Mouse (Mus musculus) liver, embryonic 16.5 days (tissue): ENCODE results near the gene Agtrap. TPM values are rescaled to one million over a fixed set of nuclear protein-coding genes. Genes with fewer than 3 reads are reported as not detected.

Experiments used
- ATAC-seq: fragments of 200-750 bp; cut with Nextera tagmentation; 2 replicates; pipeline ENCODE4 v1.8.0; 2017; ENCODE audit warnings: low read depth, mild to moderate bottlenecking, moderate number of reproducible peaks, moderate library complexity
- H3K27ac ChIP-seq: fragments of 300-500 bp; sonication (generic); 2 replicates; pipeline ENCODE4 v1.5.1; 2014; ENCODE audit warnings: mild to moderate bottlenecking, low read length
- H3K27me3 ChIP-seq: fragments of 300-500 bp; sonication (generic); 2 replicates; pipeline ENCODE4 v1.6.1; 2014; ENCODE audit warnings: low read depth, low read length, mixed read lengths; ENCODE audit not compliant: control insufficient read depth, insufficient read depth
- H3K36me3 ChIP-seq: fragments of 300-500 bp; sonication (generic); 2 replicates; pipeline ENCODE4 v1.6.1; 2014; ENCODE audit warnings: mild to moderate bottlenecking; ENCODE audit not compliant: control insufficient read depth, insufficient read depth
- H3K4me1 ChIP-seq: fragments of 300-500 bp; sonication (generic); 2 replicates; pipeline ENCODE4 v1.6.1; 2014; ENCODE audit warnings: low read depth, low read length, mixed read lengths; ENCODE audit not compliant: control insufficient read depth
- H3K4me2 ChIP-seq: fragments of 300-500 bp; sonication (generic); 2 replicates; pipeline ENCODE4 v1.6.1; 2014; ENCODE audit warnings: low read depth, low read length, mixed read lengths
- H3K4me3 ChIP-seq: fragments of 300-500 bp; sonication (generic); 2 replicates; pipeline ENCODE4 v1.5.1; 2014; ENCODE audit warnings: low read depth, mild to moderate bottlenecking, low read length
- H3K9ac ChIP-seq: fragments of 300-500 bp; sonication (generic); 2 replicates; pipeline ENCODE4 v1.6.1; 2014; ENCODE audit warnings: low read depth, low read length
- H3K9me3 ChIP-seq: fragments of 300-500 bp; sonication (generic); replicated peaks from 2 replicates; pipeline ENCODE4 v1.6.1; 2016; ENCODE audit warnings: low read length; ENCODE audit not compliant: control insufficient read depth
- WGBS: fragments of 180-500 bp; shearing (Covaris S2); extraction: QIAGEN DNeasy Blood & Tissue Kit; methylation state at CpG from one replicate; pipeline ENCODE4 v1.1.7; 2014; ENCODE audit not compliant: insufficient replicate concordance; 5-methylcytosine and 5-hydroxymethylcytosine counted together
- polyA plus RNA-seq: library from polyadenylated mRNA; unstranded; fragments of >200 nt; fragmentation: Nextera tagmentation; extraction: Ambion mirVana; gene quantifications from 2 replicates; pipeline ENCODE4 v1.2.1, GENCODE M21; 2015

The Agtrap gene
- polyA plus RNA-seq, 1 experiment from 2014 or later = 9.4 TPM

DNA sequence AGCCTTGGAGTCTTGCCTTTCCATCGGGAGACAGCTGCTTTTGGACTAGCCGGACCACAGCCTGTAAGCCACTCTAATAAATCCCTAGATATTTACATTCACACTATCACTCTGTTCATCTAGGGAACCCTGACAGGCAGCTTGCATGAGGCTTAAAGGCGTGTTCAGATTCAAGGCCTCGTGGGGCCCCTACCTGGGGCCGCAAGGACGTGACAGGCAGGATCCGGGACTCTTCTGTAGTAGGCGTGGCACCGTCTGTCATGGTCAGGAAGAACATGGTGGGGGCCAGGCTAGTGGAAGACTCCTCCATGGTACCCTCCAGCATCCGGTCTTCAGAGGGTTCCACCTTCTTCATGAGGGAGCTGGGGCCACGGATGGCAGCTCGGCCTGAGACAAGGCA lies 24.7 kb upstream of the Agtrap start:
- 58% methylated on average over 12 of the region's 12 CpGs for WGBS
- H3K4me3 ChIP-seq = no peak overlapping the region
- no peaks in the 10 kb centered on the region for H3K4me1 ChIP-seq
- H3K4me2 ChIP-seq = no peak overlapping the region
- no peak for ATAC-seq
- H3K9ac ChIP-seq = no peak overlapping the region
- no peaks in the 10 kb centered on the region for H3K36me3 ChIP-seq
- H3K27ac ChIP-seq = no peak overlapping the region
- H3K9me3 ChIP-seq = no peaks in the 10 kb centered on the region; the same call in 1 of the 2 replicates
- H3K27me3 ChIP-seq = peaks cover 4% of the 10 kb centered on the region; the same call in 1 of the 2 replicates

DNA sequence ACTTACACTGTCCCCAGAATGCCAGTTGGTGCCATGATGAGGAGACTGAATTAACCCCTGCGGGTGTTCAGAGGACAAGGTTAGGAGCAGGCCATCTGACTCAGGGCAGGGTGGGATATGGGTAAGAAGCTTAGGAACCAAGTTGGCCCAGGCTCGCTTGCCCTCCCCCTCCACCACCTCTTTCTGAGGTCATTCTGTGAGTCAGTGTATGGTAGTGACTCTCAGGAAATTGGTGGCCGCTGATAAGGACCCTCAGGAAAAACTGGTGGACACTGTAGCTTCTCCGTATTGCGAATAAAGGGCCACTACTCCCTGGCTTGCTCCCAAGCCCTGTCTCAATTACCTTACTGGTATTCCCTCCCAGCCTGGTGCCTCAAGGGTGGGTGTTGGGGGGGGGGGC lies 21.4 kb upstream of the Agtrap start:
- no peak overlapping the region for H3K9ac ChIP-seq
- no peaks in the 10 kb centered on the region for H3K9me3 ChIP-seq
- peaks cover 4% of the 10 kb centered on the region; the same call in 1 of the 2 replicates for H3K27me3 ChIP-seq
- no peak overlapping the region for H3K27ac ChIP-seq
- no peak overlapping the region for H3K4me2 ChIP-seq
- no peaks in the 10 kb centered on the region for H3K4me1 ChIP-seq
- no peak overlapping the region for H3K4me3 ChIP-seq
- no peak for ATAC-seq
- WGBS = 23% methylated on average over 5 of the region's 5 CpGs
- no peaks in the 10 kb centered on the region for H3K36me3 ChIP-seq

DNA sequence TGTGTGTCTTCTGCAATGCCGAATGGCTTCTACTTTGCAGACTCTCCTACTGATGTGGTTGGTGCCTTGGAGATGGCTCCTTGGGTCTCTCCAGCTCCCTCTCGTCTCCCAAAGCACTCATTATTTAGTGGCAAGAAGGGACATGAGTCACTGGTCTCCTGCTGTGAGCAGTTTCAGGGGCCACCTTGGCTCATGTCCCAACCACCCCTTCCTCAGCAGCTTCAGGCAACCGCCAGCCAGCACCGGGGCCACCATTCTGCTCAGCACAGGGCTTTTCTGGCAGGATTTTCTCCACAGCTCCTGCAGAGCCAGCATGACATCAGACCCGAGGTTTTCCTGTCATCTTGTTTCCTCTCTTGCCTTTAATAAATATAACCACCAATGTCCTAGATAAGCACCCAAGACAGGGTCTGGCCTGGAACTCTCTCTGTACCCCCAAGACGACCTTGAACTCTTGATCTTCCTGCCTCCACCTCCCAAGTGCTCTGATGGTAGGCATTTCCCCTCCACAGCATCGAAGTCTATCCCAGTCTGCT lies 20.8 kb upstream of the Agtrap start:
- Histone ChIP-seq H3K36me3 (no peaks in the 10 kb centered on the region), H3K4me1 (no peaks in the 10 kb centered on the region), H3K4me3 (no peak overlapping the region), H3K27ac (no peak overlapping the region), H3K27me3 (no peaks in the 10 kb centered on the region), H3K4me2 (no peak overlapping the region), H3K9me3 (no peaks in the 10 kb centered on the region), H3K9ac (no peak overlapping the region)
- WGBS = 26% methylated on average over 7 of the region's 7 CpGs
- peak; percentile 11; the same call in 1 of the 2 replicates for ATAC-seq

DNA sequence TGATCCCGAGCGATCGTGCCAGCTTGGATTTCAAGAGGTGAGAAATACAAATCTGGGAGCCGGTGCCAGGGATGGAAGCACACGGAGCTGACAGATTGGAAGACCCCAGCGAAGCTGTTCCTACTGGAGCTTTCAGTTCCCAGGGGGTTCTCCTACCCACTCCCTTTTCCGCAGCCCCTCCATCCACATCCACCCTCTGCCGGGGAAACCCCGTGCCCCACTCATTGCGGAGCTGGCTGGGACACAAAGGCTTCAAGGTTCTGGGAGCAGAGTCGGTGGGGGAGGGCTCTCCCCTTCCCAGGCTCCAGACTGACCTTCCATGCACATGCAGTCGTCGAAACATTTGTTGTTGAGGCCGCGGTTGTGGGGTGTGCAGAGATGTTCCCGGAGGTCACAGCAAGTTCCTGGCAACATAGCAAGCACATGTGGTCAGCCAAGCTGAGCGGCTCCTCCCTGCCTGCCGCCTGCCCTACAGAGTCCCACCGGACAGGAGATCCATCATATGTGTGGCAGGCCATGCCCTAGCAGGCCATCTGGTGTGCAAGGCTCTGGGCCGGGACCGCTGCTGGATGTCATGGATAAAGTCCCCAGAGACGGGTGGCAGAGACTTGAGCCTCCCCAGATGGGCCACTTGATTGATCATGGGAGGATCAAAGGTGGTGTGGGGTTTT lies 19.9 kb upstream of the Agtrap start:
- H3K27ac ChIP-seq = no peak overlapping the region
- H3K9me3 ChIP-seq = no peaks in the 10 kb centered on the region
- WGBS = 48% methylated on average over 22 of the region's 22 CpGs
- no peaks in the 10 kb centered on the region for H3K27me3 ChIP-seq
- H3K9ac ChIP-seq = no peak overlapping the region
- no peak overlapping the region for H3K4me2 ChIP-seq
- no peaks in the 10 kb centered on the region for H3K4me1 ChIP-seq
- ATAC-seq = no peak
- H3K4me3 ChIP-seq = no peak overlapping the region
- no peaks in the 10 kb centered on the region for H3K36me3 ChIP-seq

DNA sequence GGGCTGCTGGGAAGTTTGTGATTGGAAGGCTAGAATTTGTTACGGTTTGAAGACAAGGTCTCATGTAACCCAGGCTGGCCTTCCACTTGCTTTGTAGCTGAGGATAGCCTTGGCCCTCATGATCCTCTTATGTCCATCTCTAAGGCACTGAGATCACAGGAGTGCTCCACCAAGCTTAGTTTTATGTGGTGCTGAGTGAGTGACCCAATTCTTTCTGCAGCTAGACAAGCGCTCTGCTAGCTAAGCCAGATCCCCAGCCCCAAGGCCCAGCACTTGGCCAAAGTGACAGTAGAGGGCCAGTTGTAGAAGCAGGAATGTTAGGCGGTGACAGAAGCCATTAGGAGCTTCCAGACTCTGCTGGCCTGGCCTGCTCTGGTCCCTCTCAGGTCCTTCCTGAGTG lies 16.3 kb upstream of the Agtrap start:
- Histone ChIP-seq H3K4me3 (no peak overlapping the region), H3K36me3 (no peaks in the 10 kb centered on the region), H3K9ac (no peak overlapping the region), H3K4me1 (no peaks in the 10 kb centered on the region), H3K27me3 (no peaks in the 10 kb centered on the region), H3K9me3 (no peaks in the 10 kb centered on the region), H3K4me2 (no peak overlapping the region), H3K27ac (no peak overlapping the region)
- whole genome bisulfite sequencing = 59% methylated on average over 3 of the region's 3 CpGs
- ATAC-seq = no peak

DNA sequence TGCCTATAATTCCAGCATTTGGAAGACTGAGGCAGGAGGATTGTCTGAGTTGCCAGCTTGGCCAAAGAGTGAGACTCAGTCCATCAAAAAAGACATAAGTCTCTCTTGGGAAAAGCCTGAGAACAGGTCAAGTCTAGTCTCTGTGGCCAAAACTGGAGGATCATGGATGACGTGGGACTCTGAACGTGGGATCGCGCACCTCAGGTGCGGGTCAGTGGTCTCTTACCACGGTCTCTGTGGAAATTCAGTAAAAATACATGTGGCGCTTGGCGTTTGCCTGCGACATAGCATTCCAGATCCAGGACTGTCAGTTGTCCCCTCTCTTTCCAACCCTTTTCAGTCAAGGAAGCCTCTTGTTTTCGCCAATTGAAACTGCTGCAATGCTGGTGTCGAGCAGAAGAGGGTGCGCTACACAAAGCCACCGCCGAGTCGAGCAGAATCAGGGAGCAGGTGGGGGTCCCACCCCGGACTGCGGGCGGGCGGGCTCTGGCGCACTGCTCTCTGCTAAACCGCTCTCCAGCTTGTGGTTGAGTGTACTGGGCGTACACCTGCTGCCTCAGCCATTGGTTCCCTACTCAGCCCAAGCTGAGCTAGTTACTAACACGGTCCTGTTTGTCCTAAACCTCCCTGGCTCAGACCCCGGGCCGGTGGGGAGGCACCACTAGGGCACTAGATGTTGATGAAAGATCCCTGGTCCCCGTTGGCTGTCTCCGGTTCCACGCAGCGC lies 14.1 kb upstream of the Agtrap start:
- Histone ChIP-seq H3K27ac (no peak overlapping the region), H3K9ac (no peak overlapping the region), H3K27me3 (no peaks in the 10 kb centered on the region), H3K4me1 (no peaks in the 10 kb centered on the region), H3K4me3 (peak overlapping the region; percentile 20), H3K36me3 (no peaks in the 10 kb centered on the region), H3K9me3 (no peaks in the 10 kb centered on the region), H3K4me2 (peak overlapping the region; percentile 43)
- WGBS = 15% methylated on average over 29 of the region's 29 CpGs
- ATAC-seq = peak; percentile 47; the same call in 1 of the 2 replicates

DNA sequence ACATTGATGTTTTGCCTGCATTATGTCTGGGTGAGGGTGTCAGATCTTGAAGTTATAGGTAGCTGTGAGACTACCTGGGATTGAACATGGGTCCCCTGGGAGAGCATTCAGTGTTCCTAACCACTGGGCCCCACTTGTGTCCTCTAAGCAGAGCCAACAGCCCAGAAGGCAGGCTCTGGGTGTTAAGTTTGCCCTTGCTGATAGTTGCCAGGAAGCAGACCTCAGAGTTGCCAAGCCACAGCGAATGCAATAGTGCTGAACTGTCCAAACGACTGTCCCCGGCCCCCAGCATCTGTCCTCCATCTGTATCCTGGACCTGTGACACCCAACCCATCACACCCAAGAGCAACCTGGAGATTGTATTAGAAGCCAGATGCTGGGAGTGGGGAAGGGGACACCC lies 10.8 kb upstream of the Agtrap start:
- H3K36me3 ChIP-seq = no peaks in the 10 kb centered on the region
- whole genome bisulfite sequencing = 56% methylated on average over 3 of the region's 3 CpGs
- H3K27me3 ChIP-seq = no peaks in the 10 kb centered on the region
- H3K4me3 ChIP-seq = no peak overlapping the region
- ATAC-seq = no peak
- H3K9ac ChIP-seq = no peak overlapping the region
- H3K27ac ChIP-seq = no peak overlapping the region
- no peaks in the 10 kb centered on the region for H3K4me1 ChIP-seq
- no peaks in the 10 kb centered on the region for H3K9me3 ChIP-seq
- H3K4me2 ChIP-seq = no peak overlapping the region

DNA sequence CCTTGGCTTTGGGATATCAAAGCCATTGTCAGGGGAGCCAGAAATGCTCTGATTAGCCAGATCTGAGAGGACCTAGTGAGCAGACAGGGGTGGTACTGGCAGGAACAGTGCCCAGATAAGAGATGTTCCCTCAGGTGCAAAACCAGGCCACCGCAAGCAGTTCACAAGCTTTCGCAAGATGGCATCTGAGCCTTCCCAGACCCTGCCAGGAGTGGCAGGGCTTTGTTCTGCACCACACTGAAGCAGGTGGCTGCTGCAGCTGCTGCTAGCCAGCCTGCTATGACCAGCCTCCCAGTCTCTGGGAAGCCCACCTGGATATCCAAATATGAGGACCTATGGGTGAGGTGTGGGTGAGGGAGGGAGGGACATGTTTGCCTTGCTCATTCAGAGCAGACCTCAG lies 10.1 kb upstream of the Agtrap start:
- Histone ChIP-seq H3K4me1 (no peaks in the 10 kb centered on the region), H3K4me2 (no peak overlapping the region), H3K27me3 (no peaks in the 10 kb centered on the region), H3K4me3 (no peak overlapping the region), H3K27ac (no peak overlapping the region), H3K36me3 (no peaks in the 10 kb centered on the region), H3K9ac (no peak overlapping the region), H3K9me3 (no peaks in the 10 kb centered on the region)
- 70% methylated on average over 2 of the region's 2 CpGs for WGBS
- ATAC-seq = no peak

DNA sequence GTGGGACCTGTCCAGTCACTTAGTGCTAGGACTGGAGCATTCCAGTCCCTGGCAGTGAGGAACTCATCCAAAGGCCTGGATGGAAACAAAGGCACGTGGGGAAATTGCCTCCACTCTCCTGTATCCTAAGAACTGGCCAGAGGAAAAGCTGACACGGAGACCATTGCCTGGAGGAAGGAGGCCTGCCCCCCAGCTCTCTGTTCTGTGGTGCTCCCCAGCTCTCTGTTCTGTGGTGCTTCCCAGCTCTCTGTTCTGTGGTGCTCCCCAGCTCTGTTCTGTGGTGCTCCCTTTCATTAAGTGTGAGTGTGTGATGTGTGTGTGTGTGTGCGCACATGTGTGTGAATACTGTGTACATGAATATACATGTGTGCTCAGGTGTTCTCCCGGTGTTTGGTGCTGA lies 7.2 kb upstream of the Agtrap start:
- no peaks in the 10 kb centered on the region for H3K4me1 ChIP-seq
- H3K9me3 ChIP-seq = no peaks in the 10 kb centered on the region
- no peak overlapping the region for H3K4me2 ChIP-seq
- H3K4me3 ChIP-seq = no peak overlapping the region
- H3K9ac ChIP-seq = no peak overlapping the region
- 62% methylated on average over 4 of the region's 4 CpGs for WGBS
- H3K27ac ChIP-seq = no peak overlapping the region
- no peaks in the 10 kb centered on the region for H3K27me3 ChIP-seq
- no peaks in the 10 kb centered on the region for H3K36me3 ChIP-seq
- no peak for ATAC-seq
